Mouse (Mus musculus) brain, embryonic 14.5 days (tissue): ENCODE measurements at regions not wholly inside any gene's neighbourhood (a gene's known extent, or its start where the extent isn't known, plus 50 kb on each side); places are given as distances from the start of the nearest gene placed in this dataset.

ENCODE experiments used
- DNase-seq: peaks from one replicate; pipeline ENCODE4 v3.0.0-alpha.2; 2011; ENCODE audit warnings: low read depth
- CTCF ChIP-seq: fragments of 200-500 bp; IDR thresholded peaks from 2 replicates; pipeline ENCODE4 v1.5.1; 2012; ENCODE audit warnings: inconsistent platforms, mild to moderate bottlenecking, moderate library complexity, borderline replicate concordance; ENCODE audit not compliant: insufficient read depth, insufficient read length; ENCODE audit errors: extremely low read depth
- POLR2A ChIP-seq: fragments of 200-500 bp; IDR thresholded peaks from 2 replicates; pipeline ENCODE4 v1.6.1; 2012; ENCODE audit warnings: mild to moderate bottlenecking, inconsistent platforms, borderline replicate concordance; ENCODE audit not compliant: poor library complexity, insufficient read depth, insufficient read length, severe bottlenecking; ENCODE audit errors: extremely low read depth

DNA sequence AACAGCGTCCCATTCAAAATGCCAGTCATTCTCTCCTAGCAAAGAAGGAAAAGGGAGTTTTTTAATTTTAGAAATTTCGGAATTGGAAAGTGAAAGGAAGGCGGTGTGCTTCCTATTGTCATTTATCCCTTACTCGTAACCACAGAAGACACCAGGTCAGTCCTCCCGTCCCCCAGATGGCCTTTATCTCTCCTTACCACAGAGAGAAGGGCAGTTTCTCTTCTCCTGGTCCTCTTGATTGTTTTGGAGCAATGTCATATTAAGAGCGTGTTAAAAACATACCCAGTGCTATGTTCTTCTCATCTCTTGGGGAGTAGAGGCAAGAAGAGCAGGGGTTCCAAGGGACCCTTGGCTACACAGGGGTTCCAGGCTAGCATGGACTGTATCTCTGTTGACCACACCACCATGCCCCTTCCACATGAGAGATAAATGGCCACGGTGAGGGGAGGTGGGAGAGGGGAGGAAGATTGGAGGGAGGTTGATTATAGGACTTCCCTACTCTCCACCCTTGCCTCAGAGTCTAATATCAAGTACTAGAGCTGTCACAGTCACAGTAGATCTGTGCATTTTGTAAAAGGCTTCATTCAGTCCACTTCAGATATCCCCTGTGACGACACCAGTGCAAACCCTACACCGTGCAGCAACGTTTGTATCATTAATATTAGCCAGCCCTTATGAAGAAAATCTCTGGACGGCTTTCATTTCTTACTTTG, 139.5 kb upstream of the Pkn2 start:
- TF ChIP-seq POLR2A (no peak), CTCF (no peak)
- no peak for DNase-seq

- DNase-seq = no peak
- TF ChIP-seq POLR2A (no peak), CTCF (no peak)
These were observed 135.7 kb upstream of the Pkn2 start for GRCm38 (mm10) chr3:143017480-143017879.

DNA sequence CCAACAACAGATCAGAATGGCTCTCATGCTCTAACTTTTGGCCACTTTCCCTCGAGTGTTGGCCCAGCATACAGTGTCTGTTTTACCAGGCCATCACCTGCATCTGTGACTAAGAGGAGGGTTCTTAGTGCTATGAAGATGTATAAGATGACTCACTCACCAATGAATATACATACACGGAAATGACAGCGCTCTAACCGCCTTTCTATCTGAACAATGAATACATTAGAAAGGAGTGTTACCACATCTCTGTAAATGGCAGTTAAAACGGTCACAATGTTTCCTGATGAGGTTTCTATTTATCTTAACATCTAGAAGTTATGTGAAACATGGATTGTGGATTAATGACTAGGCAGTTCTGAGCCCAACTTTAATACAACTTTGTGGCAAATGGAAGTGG, 135.0 kb upstream of the Pkn2 start:
- TF ChIP-seq CTCF = no peak
- no peak for TF ChIP-seq POLR2A
- no peak for DNase-seq

GRCm38 (mm10) chr3:143014421-143014820, 132.6 kb upstream of the Pkn2 start:
- TF ChIP-seq CTCF (no peak), POLR2A (no peak)
- DNase-seq = no peak

DNA sequence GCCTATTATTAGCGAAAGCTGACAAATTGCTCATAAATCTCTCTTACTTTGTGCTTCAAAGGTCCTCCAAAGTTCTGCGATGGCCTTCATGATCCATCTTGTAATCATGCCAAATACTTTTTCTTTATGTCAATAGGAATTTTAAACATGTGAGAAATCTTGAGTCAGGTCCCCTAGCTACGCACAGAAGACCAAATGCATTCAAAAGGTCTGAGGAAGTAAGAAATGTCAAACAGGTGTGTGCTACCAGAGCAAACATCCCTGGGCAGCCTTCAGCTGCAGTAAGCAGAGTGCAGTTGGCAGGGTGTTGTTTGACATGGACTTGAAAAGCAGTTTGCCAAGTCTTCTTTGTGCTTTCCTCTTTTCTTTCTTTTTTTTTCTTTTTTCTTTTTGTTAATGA, 125.2 kb upstream of the Pkn2 start:
- DNase-seq = no peak
- no peak for TF ChIP-seq CTCF
- TF ChIP-seq POLR2A = no peak

- TF ChIP-seq CTCF = no peak
- TF ChIP-seq POLR2A = no peak
- no peak for DNase-seq
These were observed 120.1 kb upstream of the Pkn2 start for GRCm38 (mm10) chr3:143001952-143002351.

GRCm38 (mm10) chr3:142995981-142996743, 114.4 kb upstream of the Pkn2 start:
- peak; percentile 52 for DNase-seq
- TF ChIP-seq POLR2A (no peak), CTCF (no peak)

- no peak for TF ChIP-seq CTCF
- TF ChIP-seq POLR2A = no peak
- DNase-seq = no peak
These were observed 102.7 kb upstream of the Pkn2 start for GRCm38 (mm10) chr3:142984547-142984946.

GRCm38 (mm10) chr3:142981221-142981620, 99.4 kb upstream of the Pkn2 start:
- DNase-seq = no peak
- TF ChIP-seq POLR2A (no peak), CTCF (no peak)

- no peak for TF ChIP-seq POLR2A
- TF ChIP-seq CTCF = no peak
- peak; percentile 60 for DNase-seq
These were observed 97.4 kb upstream of the Pkn2 start for GRCm38 (mm10) chr3:142979161-142979560.

GRCm38 (mm10) chr3:142976519-142977394, 95.0 kb upstream of the Pkn2 start:
- TF ChIP-seq CTCF = no peak
- no peak for TF ChIP-seq POLR2A
- DNase-seq = peak; percentile 34

DNA sequence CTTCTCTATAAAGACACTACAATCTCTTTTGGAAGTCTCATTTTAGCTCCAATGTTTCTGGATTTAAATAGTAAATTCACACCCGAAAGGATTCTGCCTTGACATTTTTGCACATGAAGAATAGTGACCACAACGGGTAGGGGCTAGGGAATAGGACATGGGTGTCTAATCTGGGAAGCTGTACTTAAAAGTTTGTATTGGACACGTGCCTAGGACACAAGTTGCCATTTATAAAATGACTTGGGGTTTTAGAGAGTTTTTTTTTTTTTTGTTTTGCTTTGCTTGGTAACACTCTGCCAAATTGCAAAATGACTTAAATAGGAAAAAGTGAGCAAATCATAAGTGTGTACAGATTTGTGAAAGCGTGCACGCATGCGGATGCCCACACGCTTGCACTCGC, 93.8 kb upstream of the Pkn2 start:
- DNase-seq = no peak
- no peak for TF ChIP-seq POLR2A
- TF ChIP-seq CTCF = no peak

- peak; percentile 29 for DNase-seq
- no peak for TF ChIP-seq POLR2A
- no peak for TF ChIP-seq CTCF
These were observed 87.7 kb upstream of the Pkn2 start for GRCm38 (mm10) chr3:142969501-142969900.
